Mouse (Mus musculus) cerebellum, postnatal 10 days (tissue): ENCODE data around the gene Dgki.

ENCODE experiments used
- DNase-seq, 2 experiments: peaks; one replicate each; pipeline ENCODE4 v3.0.0; 2021; ENCODE audit warnings: mixed read lengths in 2 of 2

Gene Dgki

DNA sequence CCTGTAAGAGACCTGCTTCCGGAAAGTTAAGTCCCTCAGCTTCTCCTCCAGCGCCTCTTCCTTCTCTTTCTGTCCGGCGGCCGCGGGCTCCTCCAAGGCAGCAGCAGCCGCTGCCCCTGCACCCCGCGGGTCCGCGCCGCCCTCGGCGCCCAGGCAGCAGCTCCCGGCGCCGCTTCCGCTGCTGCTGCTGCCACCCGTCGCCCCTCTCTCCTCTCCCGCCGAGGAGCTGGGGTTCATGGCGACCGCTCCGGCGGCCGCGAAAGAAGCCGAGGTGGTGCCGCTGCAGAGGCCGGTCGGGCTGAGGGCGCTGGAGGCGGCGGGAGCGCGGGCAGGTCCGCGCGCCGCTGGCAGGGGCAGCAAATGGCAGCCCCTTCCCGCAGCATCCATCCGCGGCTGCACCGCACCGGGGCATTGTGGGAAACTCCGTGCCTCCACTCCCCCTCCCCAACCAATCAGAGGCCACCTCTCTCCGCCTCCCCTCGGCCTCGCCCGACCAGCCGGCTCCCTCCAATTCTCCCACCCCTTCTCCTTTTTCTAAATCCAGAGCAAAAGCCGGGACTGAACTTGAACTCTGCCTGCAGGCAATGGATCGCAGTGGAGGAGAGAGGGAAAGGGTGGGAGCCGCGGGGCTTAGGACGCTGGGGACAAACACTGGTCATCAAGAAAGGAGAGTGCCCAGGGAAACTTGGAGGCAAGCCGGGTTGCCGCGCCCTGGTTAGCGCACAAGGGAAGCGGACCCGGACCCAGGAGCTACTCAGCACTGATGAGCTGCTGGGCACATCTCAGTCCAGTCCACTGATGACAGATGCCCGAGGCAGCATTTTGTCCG is at the start of gene Dgki:
TSS of gene Dgki (minus strand) at position 623 of the 829 bp plus-strand sequence.
- peak; percentile 93 to 95 for DNase-seq

- DNase-seq = no peak
These were observed 47.6 kb upstream of the Dgki start for GRCm38 (mm10) chr6:37347606-37348005.

DNA sequence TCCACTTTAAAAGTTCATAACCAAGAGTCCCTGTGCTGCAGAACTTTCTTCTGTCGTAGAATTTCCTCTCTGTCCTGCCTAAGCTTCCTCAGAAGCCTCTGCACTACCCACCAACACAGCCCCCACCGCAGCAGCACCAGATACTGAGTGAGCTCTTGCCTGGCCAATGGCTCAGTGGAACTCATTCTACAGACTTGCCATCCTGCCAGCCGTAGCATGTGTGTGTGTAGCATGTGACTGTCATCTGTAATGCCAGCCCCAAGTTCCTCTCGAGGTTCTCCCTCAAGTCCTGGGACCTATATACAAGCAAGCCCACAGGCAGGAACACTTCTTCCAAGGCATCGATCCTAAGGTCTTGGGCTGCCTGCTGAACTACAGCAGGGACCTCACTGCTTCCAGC is 38.1 kb upstream of the Dgki start:
- no peak for DNase-seq

DNA sequence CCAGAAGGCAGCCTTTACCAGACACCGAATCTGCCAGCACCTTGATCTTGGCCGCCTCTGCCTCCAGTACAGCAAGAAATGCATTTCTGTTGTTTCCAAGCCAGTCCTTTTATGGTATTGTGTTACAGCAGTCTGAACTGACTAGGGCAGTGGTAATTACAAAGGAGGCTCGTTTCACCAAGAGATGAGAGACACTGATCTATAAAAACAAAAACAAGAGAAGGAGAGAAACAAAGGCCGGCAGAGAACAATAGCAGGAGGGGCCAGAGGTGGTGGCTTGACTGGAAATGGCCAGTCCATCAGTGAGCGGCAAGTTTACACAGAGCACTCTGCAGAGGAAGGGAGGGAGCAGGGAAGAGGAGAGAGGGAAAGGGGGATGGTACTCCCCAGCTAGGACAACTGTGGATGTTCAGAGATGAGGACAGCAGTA is 36.9 kb upstream of the Dgki start:
- DNase-seq = no peak

DNA sequence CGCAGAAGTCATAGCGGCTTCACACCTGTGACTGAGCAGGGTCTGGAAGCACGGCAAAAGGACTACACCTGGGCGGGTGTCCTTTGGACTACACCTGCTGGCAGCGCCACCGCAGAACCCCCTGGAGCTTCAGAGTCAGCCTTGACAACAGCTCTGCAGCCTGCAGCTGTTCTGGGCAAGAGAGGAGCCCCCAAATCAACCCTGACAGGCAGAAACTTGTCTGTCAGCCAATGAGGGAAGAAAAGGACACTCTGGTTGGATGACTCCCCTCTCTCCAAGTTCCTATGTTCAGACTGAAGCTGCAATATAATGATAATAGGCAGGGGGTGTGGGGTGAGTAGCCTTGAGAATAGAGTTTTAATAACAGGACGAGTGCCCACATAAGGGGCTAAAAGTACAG is 36.4 kb upstream of the Dgki start:
- DNase-seq = no peak

DNA sequence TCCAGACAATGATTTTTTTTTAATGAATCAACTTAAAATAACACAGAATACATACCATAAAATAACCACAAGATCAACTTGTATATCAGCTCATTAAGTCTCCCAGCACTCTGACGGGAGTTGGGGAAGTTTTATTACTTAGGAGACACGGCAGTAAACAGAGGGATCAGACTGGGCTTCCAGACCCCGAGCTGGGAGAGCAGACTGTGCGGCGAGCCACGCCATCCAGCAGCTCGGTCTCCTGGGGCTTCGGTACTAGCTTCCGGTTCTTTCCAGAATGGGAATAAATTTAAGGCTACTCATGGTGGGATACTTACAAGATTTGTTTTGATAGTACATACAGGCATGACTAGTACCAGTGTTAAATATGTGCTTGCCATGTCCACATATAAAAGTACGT is 32.9 kb upstream of the Dgki start:
- no peak for DNase-seq

DNA sequence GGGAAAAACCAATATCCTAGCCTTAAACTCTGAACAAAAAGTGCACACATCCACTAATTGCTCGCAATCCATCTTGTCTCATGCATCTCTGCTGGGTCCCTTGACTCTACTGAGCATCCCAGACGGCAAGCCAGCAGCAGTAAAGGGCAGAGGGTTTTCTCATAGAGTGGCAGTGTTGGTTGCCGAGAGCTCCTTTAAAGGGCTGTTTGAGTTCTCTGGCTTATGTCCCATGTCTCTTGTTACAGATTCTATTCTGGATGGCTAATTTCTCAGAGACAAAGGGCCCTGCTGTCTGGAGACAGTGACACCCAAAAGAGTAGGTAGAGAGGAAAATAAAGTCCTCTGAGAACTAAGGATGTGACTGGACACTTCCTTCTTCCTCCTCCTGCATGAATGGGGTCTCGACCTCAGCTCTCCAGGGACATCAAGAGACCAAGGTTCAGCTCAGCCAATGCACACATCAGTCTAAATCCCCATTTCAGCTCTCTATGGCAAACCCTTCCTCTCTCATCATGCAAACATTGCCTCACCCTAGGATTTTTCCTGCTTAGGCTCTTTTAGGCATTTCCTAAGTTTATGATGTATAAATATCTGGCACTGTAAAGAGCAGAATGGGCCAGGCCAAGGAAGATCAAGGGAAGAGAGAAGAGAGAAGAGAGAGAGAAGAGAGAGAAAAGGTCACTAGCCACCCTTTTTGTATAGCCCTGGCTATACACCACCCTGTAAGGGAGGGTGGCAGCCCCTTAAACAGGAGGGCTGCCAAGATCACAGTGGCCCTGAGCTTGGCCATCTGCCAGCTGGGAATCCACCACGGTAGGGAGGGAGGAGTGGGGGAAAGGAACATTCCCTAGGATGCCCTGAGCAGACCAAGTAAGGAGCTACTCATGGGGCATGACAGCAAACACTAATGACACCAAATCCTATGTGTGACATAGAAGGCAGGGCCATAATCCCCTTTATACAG is 30.2 kb upstream of the Dgki start:
- DNase-seq = peak; percentile 66 to 77

- DNase-seq = no peak
These were observed 29.4 kb upstream of the Dgki start for GRCm38 (mm10) chr6:37329376-37329775.

DNA sequence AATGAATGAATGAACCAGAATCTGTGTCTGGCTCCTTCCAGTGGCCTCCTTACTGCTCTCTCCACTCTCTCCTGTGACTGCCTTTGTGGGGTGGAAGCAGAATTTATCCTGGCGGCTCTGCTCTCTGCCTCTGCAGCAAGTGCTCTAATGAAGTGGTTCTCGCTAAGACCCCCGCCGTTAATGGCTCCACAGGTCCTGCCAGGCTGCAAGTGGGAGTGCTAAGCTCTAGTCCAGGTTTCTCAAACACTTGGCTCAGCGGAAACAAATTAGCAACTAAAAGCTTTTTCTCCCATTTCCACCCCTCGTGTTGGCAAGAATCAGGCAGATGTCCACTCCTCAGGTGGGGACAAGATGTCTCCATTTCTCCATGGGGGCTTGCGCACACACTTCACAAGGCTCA is 28.7 kb upstream of the Dgki start:
- DNase-seq = peak; percentile 55 to 71

DNA sequence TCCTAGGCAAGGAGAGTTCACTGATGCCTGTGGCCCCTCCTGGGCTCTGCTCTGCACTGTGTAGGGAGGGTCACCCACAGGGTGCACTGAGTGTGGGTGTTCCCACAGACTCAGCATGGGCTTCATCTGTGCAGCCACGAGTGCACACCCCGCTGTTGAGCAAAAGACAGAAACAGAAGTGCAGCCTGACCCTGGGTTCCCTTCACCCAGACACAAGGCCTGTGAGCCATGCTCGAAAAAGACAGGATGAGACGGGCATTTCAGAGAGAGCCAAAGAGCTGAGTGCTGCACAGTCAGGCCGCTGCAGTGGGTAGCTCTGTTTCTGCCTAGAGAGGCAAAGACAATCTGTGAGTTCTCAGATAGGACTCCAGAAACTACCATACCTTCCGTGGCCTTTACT is 27.5 kb upstream of the Dgki start:
- DNase-seq = peak in 1 of 2 experiments; percentile 16

DNA sequence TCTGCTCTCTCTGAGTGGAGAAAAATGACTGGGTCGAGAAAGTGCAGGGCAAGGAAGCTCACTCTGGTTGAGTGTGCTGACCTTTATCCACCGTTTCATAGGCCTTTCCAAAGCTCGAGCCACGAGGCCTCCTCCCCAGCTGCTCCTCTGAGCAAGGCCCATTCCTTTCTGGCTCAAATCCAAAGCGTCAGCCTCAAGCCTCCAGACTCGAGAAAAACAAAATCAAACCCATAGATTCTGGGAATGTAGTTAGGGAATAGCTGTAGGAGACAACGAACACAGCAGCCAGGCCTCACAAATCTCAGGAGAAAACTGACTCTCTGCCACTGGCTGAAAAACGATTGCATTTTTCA is 26.6 kb upstream of the Dgki start:
- DNase-seq = peak; percentile 65 to 76

- peak; percentile 56 to 60 for DNase-seq
These were observed 26.1 kb upstream of the Dgki start for GRCm38 (mm10) chr6:37325906-37326602.

GRCm38 (mm10) chr6:37325076-37325475 is 25.1 kb upstream of the Dgki start:
- DNase-seq = no peak

GRCm38 (mm10) chr6:37322641-37323040 is 22.7 kb upstream of the Dgki start:
- no peak for DNase-seq

DNA sequence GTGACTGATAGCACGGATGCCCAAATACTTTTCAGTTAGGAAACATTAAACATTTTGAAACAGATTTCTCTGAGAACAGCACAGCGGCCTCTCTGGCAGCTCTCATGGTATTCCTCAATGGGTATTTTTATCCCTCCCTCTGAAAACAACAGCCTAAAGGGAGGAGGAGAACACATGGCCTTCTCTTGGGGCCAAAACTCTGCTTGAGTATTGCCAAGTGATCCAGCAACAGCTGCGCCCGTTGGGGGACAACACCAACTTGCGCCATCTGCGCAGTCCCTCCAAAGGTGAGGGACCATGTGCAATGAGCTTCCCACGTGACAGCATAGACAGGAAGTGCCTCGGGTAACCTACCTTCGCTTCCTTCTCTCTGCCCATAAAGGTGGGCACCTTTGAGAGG is 22.1 kb upstream of the Dgki start:
- DNase-seq = peak; percentile 24 to 42

- DNase-seq = no peak
These were observed 17.9 kb upstream of the Dgki start for GRCm38 (mm10) chr6:37317904-37318303.

DNA sequence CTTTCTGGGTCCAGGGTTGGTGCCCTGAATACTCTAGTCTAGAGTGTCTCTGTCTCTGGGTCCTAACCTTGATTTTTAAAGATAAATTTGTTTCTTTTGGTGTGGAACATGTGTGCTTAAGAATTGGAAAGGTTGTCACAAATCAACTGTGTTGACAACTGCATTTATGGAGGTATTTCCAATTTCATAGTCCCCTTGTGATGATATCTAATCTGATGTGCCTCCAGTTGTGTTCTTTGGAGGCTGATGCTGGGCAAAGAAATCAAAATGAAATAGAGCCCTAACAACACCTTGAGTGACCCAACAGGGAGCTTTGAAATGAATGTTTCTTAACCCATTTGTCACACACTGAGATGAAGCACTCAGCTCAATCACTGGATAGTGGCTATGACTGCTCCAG is 15.5 kb upstream of the Dgki start:
- no peak for DNase-seq

DNA sequence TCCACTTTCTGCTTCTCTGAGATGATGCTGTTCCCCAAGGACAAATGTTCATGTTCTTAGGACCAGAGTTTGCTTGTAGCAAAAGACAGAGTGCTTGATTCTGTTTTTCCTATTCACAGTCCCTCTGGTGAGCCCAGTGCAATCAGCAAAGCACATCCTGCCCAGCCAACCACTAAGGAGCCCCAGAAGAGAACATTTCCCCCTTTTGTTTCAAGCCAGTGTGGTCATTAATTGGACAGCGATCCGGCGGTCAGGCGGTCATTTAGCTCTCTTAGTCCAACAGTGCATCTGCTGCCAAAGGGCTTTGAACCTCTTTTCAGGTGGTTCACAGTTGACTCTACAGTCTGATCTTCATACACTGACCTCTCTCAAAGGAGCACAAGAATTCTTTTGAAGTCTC is 10.6 kb upstream of the Dgki start:
- no peak for DNase-seq

- DNase-seq = no peak
These were observed 6.6 kb upstream of the Dgki start for GRCm38 (mm10) chr6:37306616-37307015.

DNA sequence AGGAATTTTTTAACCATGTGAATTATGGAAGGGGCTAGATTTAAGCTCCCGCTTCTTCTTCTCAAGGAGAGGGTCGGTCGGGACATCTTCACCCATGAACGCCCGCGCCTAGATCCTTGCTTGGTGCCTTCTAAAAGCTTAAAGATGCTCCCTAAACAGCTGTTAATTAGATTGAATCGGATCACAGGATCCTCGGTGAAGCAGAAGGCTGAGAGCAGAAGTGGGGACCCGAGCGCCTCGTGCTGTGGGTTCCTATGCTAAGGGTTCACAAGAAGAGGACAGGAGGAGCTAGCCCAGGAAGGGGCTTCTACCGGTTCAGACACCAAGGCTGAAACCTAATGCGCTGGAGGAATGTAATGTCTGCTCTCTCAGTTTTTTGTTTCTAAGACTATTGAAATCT is 508 bp upstream of the Dgki start:
- DNase-seq = peak in 1 of 2 experiments; percentile 33

DNA sequence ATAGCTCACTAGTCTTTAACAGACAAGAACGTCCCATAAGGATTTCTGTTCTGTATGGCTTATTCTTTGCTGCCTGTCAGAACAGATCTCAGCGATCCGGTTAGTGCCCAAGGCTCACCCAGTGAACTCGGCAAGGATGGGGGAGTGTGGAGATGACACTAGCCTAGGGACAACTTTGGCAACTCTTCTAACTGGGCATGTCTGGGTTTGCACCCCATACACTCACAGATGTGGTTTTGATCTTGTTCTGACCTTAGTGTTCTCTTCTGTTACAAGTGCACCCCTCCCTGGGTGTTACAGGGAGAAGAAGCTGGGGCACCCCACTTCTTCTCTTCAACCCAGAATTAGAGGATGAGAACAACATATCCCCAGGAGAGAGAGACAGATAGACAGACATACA is 1.0 kb downstream of the Dgki start:
- DNase-seq = peak; percentile 13 to 25

- DNase-seq = peak; percentile 19 to 30
These were observed 2.1 kb downstream of the Dgki start for GRCm38 (mm10) chr6:37297744-37298482.
